Mouse (Mus musculus) forebrain, embryonic 13.5 days (tissue): ENCODE data around the gene Rap1gap2. TPM values are rescaled to one million over a fixed set of nuclear protein-coding genes. Genes with fewer than 3 reads are reported as not detected.

Source experiments
- ATAC-seq: fragments of 200-750 bp; cut with Nextera tagmentation; 2 replicates; pipeline ENCODE4 v1.8.0; 2017
- H3K27ac ChIP-seq: fragments of 300-500 bp; sonication (generic); 2 replicates; pipeline ENCODE4 v1.5.1; 2015; ENCODE audit warnings: inconsistent platforms, mild to moderate bottlenecking, moderate library complexity
- H3K27me3 ChIP-seq: fragments of 300-500 bp; sonication (generic); 2 replicates; pipeline ENCODE4 v1.6.1; 2015; ENCODE audit warnings: mild to moderate bottlenecking, inconsistent platforms
- H3K36me3 ChIP-seq: fragments of 300-500 bp; sonication (generic); 2 replicates; pipeline ENCODE4 v1.6.1; 2015; ENCODE audit warnings: mild to moderate bottlenecking, inconsistent platforms; ENCODE audit not compliant: poor library complexity, severe bottlenecking
- H3K4me1 ChIP-seq: fragments of 300-500 bp; sonication (generic); 2 replicates; pipeline ENCODE4 v1.6.1; 2015; ENCODE audit warnings: inconsistent platforms
- H3K4me2 ChIP-seq: fragments of 300-500 bp; sonication (generic); 2 replicates; pipeline ENCODE4 v1.6.1; 2015; ENCODE audit warnings: inconsistent platforms, mild to moderate bottlenecking, moderate library complexity
- H3K4me3 ChIP-seq: fragments of 300-500 bp; sonication (generic); 2 replicates; pipeline ENCODE4 v1.5.1; 2015; ENCODE audit warnings: mild to moderate bottlenecking, inconsistent platforms
- H3K9ac ChIP-seq: fragments of 300-500 bp; sonication (generic); 2 replicates; pipeline ENCODE4 v1.6.1; 2015; ENCODE audit warnings: mild to moderate bottlenecking, inconsistent platforms
- H3K9me3 ChIP-seq: fragments of 300-500 bp; sonication (generic); replicated peaks from 2 replicates; pipeline ENCODE4 v1.6.1; 2016; ENCODE audit warnings: inconsistent platforms
- WGBS: fragments of 180-500 bp; shearing (Covaris S2); methylation state at CpG from one replicate; pipeline ENCODE4 v1.1.7; 2015; 5-methylcytosine and 5-hydroxymethylcytosine counted together
- polyA plus RNA-seq: library from polyadenylated mRNA; unstranded; fragments of >200 nt; fragmentation: Nextera tagmentation; extraction: Ambion mirVana; gene quantifications from 2 replicates; pipeline ENCODE4 v1.2.1, GENCODE M21; 2015

Rap1gap2 gene
- polyA plus RNA-seq, 1 experiment from 2014 or later = 4.0 TPM

- H3K4me1 ChIP-seq = peaks cover 9% of the 10 kb centered on the region; the same call in 1 of the 2 replicates
- ATAC-seq = peak; percentile 85
- H3K9ac ChIP-seq = peak within 1 kb of the TSS; percentile 70
- H3K4me2 ChIP-seq = peak within 1 kb of the TSS; percentile 78
- H3K36me3 ChIP-seq = no peaks in the 10 kb centered on the region
- peaks cover 41% of the 10 kb centered on the region for H3K27me3 ChIP-seq
- H3K9me3 ChIP-seq = no peaks in the 10 kb centered on the region
- no peak within 1 kb of the TSS for H3K27ac ChIP-seq
- WGBS = under 1% methylated on average over 50 of the region's 63 CpGs
- H3K4me3 ChIP-seq = peak within 1 kb of the TSS; percentile 58
Observed at GRCm38 (mm10) chr11:74619201-74619955, 8.7 kb upstream of the Rap1gap2 start, which contains the start of gene Ccdc92b. Gene Ccdc92b (plus strand): TSS chr11:74619605.

GRCm38 (mm10) chr11:74615571-74615970 is 4.9 kb upstream of the Rap1gap2 start:
- Histone ChIP-seq H3K27ac (no peak overlapping the region), H3K4me2 (no peak overlapping the region), H3K4me3 (no peak overlapping the region), H3K4me1 (peaks cover 11% of the 10 kb centered on the region), H3K9ac (no peak overlapping the region), H3K9me3 (no peaks in the 10 kb centered on the region), H3K36me3 (no peaks in the 10 kb centered on the region), H3K27me3 (peaks cover 62% of the 10 kb centered on the region)
- no peak for ATAC-seq
- WGBS = 53% methylated on average over 5 of the region's 5 CpGs

- H3K4me3 ChIP-seq = no peak overlapping the region
- peaks cover 10% of the 10 kb centered on the region for H3K4me1 ChIP-seq
- H3K36me3 ChIP-seq = no peaks in the 10 kb centered on the region
- WGBS = 63% methylated on average over 4 of the region's 4 CpGs
- H3K9ac ChIP-seq = no peak overlapping the region
- H3K27ac ChIP-seq = no peak overlapping the region
- no peaks in the 10 kb centered on the region for H3K9me3 ChIP-seq
- H3K27me3 ChIP-seq = peaks cover 69% of the 10 kb centered on the region
- H3K4me2 ChIP-seq = no peak overlapping the region
- ATAC-seq = no peak
Observed at GRCm38 (mm10) chr11:74613428-74613827, 2.7 kb upstream of the Rap1gap2 start.

- WGBS = 20% methylated on average over 7 of the region's 7 CpGs
- Histone ChIP-seq H3K27me3 (peaks cover 70% of the 10 kb centered on the region), H3K9ac (no peak overlapping the region), H3K4me3 (no peak overlapping the region), H3K4me2 (peak overlapping the region; percentile 71; the same call in 1 of the 2 replicates), H3K4me1 (peaks cover 10% of the 10 kb centered on the region), H3K9me3 (no peaks in the 10 kb centered on the region), H3K27ac (no peak overlapping the region), H3K36me3 (no peaks in the 10 kb centered on the region)
- no peak for ATAC-seq
Observed at GRCm38 (mm10) chr11:74611437-74611836, 722 bp upstream of the Rap1gap2 start.

GRCm38 (mm10) chr11:74610068-74610467 is 647 bp downstream of the Rap1gap2 start:
- WGBS = 31% methylated on average over 5 of the region's 5 CpGs
- no peak overlapping the region for H3K27ac ChIP-seq
- peak overlapping the region; percentile 71; the same call in 1 of the 2 replicates for H3K4me2 ChIP-seq
- H3K36me3 ChIP-seq = no peaks in the 10 kb centered on the region
- H3K4me3 ChIP-seq = 0 out of 2 replicates have a peak overlapping the region, but pooled peaks have one; percentile 41
- H3K9me3 ChIP-seq = no peaks in the 10 kb centered on the region
- no peak for ATAC-seq
- peaks cover 59% of the 10 kb centered on the region for H3K27me3 ChIP-seq
- no peak overlapping the region for H3K9ac ChIP-seq
- H3K4me1 ChIP-seq = peaks cover 10% of the 10 kb centered on the region

- Histone ChIP-seq H3K36me3 (no peaks in the 10 kb centered on the region), H3K4me3 (no peak overlapping the region), H3K27ac (no peak overlapping the region), H3K9me3 (no peaks in the 10 kb centered on the region; the same call in 1 of the 2 replicates), H3K27me3 (no peaks in the 10 kb centered on the region; the same call in 1 of the 2 replicates), H3K4me1 (no peaks in the 10 kb centered on the region), H3K9ac (no peak overlapping the region), H3K4me2 (no peak overlapping the region)
- no peak for ATAC-seq
- WGBS = 74% methylated on average over 1 of the region's 1 CpGs
Observed at GRCm38 (mm10) chr11:74602286-74602685, 8.4 kb downstream of the Rap1gap2 start.

- Histone ChIP-seq H3K27ac (no peak overlapping the region), H3K4me3 (no peak overlapping the region), H3K36me3 (no peaks in the 10 kb centered on the region), H3K9me3 (no peaks in the 10 kb centered on the region; the same call in 1 of the 2 replicates), H3K9ac (no peak overlapping the region), H3K27me3 (peaks cover 1% of the 10 kb centered on the region; the same call in 1 of the 2 replicates), H3K4me2 (no peak overlapping the region), H3K4me1 (no peaks in the 10 kb centered on the region)
- no peak for ATAC-seq
Observed at GRCm38 (mm10) chr11:74597990-74598337, 12.8 kb downstream of the Rap1gap2 start.

GRCm38 (mm10) chr11:74597283-74597989 is 13.3 kb downstream of the Rap1gap2 start:
- Histone ChIP-seq H3K27ac (no peak overlapping the region), H3K27me3 (peaks cover 7% of the 10 kb centered on the region; the same call in 1 of the 2 replicates), H3K36me3 (no peaks in the 10 kb centered on the region), H3K4me2 (no peak overlapping the region), H3K9ac (no peak overlapping the region), H3K9me3 (no peaks in the 10 kb centered on the region; the same call in 1 of the 2 replicates), H3K4me1 (no peaks in the 10 kb centered on the region), H3K4me3 (no peak overlapping the region)
- no peak for ATAC-seq
- WGBS = 82% methylated on average over 4 of the region's 4 CpGs

- H3K4me3 ChIP-seq = no peak overlapping the region
- peaks cover 57% of the 10 kb centered on the region for H3K27me3 ChIP-seq
- no peak for ATAC-seq
- H3K9me3 ChIP-seq = no peaks in the 10 kb centered on the region
- H3K9ac ChIP-seq = no peak overlapping the region
- no peaks in the 10 kb centered on the region for H3K36me3 ChIP-seq
- no peak overlapping the region for H3K4me2 ChIP-seq
- H3K4me1 ChIP-seq = peaks cover 7% of the 10 kb centered on the region
- WGBS = 81% methylated on average over 3 of the region's 3 CpGs
- no peak overlapping the region for H3K27ac ChIP-seq
Observed at GRCm38 (mm10) chr11:74592246-74592645, 18.5 kb downstream of the Rap1gap2 start.

- H3K4me3 ChIP-seq = peak overlapping the region; percentile 48
- H3K4me2 ChIP-seq = peak overlapping the region; percentile 73
- peak overlapping the region; percentile 63 for H3K9ac ChIP-seq
- peaks cover 7% of the 10 kb centered on the region for H3K4me1 ChIP-seq
- no peaks in the 10 kb centered on the region for H3K36me3 ChIP-seq
- no peaks in the 10 kb centered on the region for H3K9me3 ChIP-seq
- H3K27ac ChIP-seq = 0 out of 2 replicates have a peak overlapping the region, but pooled peaks have one; percentile 41
- 30% methylated on average over 13 of the region's 13 CpGs for WGBS
- ATAC-seq = no peak
- peaks cover 62% of the 10 kb centered on the region for H3K27me3 ChIP-seq
Observed at GRCm38 (mm10) chr11:74590691-74591090, 20.0 kb downstream of the Rap1gap2 start.

- H3K9me3 ChIP-seq = no peaks in the 10 kb centered on the region
- H3K4me1 ChIP-seq = peaks cover 7% of the 10 kb centered on the region
- no peaks in the 10 kb centered on the region for H3K36me3 ChIP-seq
- peak overlapping the region; percentile 73 for H3K4me2 ChIP-seq
- no peak; the same call in 1 of the 2 replicates for ATAC-seq
- WGBS = under 1% methylated on average over 25 of the region's 25 CpGs
- H3K9ac ChIP-seq = peak overlapping the region; percentile 63
- peak overlapping the region; percentile 41; the same call in 1 of the 2 replicates for H3K27ac ChIP-seq
- peak overlapping the region; percentile 48 for H3K4me3 ChIP-seq
- peaks cover 62% of the 10 kb centered on the region for H3K27me3 ChIP-seq
Observed at GRCm38 (mm10) chr11:74590239-74590596, 20.5 kb downstream of the Rap1gap2 start.
